Mouse (Mus musculus) small intestine, adult 10 weeks (tissue): ENCODE data around the gene Gm19668. TPM values are rescaled to one million over a fixed set of nuclear protein-coding genes. Genes with fewer than 3 reads are reported as not detected.

Experiments
- polyA plus RNA-seq: library from polyadenylated mRNA; stranded (reverse); fragments of 350-450 nt; fragmentation: Illumina TruSeq; extraction: RNeasy Lipid Tissue Mini Kit (QIAGEN cat#74804); gene quantifications from one replicate; pipeline ENCODE4 v1.2.3, GENCODE M21; 2014; ENCODE audit warnings: low replicate concordance

The Gm19668 gene
- polyA plus RNA-seq: not detected

DNA sequence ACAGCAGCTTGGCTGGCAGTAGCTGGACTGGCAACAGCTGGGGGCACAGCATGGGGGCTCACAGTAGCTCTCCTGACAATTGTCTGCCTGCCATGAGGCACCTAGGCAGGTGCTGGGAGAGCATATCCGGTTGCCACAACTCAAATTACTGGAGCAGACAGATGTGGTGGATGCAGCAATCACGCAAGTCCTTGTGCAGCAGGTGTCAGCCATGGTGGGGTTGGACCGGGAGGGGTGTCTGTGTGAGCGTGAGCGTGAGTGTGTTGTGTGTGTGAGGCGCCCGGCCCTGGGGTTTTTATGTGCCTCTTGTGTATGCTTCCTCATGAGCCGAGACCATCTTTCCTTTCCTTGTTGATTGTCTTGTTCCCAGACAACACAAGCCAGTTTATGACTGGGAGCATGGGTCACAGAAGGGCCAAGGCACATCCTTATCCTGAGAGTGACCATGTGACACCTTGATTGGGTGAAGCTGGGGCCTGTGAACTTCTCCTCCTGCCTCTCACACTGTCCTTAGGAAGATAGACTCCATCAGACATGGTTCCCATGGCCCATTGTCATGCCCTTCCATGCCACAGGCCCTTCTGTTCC is at the start of gene Gm19668:
Gene Gm19668 (minus strand): TSS at position 213 of the 588 bp plus-strand sequence.

DNA sequence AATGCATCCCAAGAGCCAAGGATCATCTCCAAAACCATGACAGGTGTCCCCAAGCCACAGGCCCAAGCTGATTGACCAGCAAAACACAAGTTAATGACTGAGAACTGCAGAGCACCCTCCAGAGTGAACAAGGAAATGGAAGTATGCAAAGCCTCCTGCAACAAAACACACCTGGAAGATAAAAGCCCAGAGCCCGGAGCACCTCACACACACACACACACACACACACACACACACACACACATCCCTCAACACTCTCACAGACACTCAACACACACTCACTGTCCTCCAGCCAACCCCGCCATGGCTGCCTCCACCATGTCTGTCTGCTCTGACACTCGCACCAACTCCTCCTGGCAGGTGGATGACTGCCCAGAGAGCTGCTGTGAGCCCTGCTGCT is 47.6 kb upstream of the Gm19668 start, which contains the start of gene Gm36176:
Gene Gm36176 (plus strand): TSS at position 301 of the 400 bp plus-strand sequence.

DNA sequence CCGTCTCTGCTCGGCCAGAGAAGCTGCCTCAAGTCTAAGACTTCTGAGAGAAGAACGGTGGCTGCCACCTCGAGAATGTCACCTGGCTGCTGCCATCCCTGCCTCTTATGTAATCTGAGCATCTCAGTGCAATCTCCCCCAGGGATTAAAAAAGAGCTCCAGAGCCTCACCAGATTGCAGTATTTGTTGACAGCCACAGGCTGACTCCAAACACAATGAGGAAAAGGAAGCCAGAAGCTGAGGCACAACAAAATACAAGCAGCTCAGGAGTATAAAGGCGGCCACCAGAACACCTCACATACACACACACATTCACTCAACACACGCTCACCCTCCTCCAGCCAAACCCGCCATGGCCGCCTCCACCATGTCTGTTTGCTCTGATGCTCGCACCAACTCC is 36.7 kb upstream of the Gm19668 start, which contains the start of gene Krtap10-10:
Gene Krtap10-10 (plus strand): TSS at position 301 of the 400 bp plus-strand sequence.

DNA sequence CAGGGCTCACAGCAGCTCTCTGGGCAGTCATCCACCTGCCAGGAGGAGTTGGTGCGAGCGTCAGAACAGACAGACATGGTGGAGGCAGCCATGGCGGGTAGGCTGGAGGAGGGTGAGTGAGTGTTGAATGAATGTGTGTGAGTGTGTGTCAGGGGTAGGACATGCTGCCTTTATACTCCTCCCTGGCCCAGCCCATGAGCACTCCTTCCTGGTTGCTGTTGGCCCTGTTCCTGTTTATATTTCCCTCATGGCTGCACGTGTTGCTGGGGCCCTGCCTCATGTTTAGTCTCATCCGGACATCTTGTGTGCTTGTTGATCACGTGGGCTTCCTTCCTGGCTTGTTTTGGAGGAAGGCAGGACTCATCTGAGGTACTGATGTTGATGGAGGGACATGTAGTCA is 28.0 kb upstream of the Gm19668 start, which contains the start of gene Krtap10-4:
Gene Krtap10-4 (minus strand): TSS at position 145 of the 400 bp plus-strand sequence.

DNA sequence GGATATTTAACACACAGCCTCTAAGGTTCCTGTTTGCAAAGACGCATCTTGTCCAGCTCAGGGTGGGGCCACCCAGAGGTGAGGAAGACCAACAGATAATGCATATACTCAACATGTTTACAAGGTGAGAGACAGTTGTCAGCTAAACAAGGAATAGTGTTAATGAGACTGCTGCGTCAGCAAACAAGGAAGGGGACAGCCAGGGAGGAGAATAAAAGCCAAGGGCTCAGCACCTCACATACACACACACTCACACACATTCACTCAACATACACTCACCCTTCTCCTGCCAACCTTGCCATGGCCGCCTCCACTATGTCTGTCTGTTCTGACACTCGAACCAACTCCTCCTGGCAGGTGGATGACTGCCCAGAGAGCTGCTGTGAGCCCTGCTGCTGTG is 15.4 kb upstream of the Gm19668 start, which contains the start of gene Gm2696:
Gene Gm2696 (plus strand): TSS at position 301 of the 400 bp plus-strand sequence.

DNA sequence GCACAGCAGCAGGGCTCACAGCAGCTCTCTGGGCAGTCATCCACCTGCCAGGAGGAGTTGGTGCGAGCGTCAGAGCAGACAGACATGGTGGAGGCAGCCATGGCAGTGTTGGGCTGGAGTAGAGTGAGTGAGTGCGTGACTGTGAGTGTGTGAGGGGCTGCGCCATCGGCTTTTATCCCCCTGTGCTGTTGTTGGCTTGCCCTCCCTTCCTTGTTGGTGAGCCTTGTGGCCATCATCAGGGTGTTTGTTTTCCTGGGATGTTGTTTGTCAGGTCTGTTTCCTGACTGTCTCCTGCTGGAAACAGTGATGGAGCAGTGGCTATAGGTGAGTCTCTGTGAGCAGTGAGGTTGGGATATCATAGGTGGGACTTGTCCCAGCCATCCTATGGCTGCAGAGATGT is 12.8 kb upstream of the Gm19668 start, which contains the start of gene Gm9507:
Gene Gm9507 (minus strand): TSS at position 101 of the 400 bp plus-strand sequence.

DNA sequence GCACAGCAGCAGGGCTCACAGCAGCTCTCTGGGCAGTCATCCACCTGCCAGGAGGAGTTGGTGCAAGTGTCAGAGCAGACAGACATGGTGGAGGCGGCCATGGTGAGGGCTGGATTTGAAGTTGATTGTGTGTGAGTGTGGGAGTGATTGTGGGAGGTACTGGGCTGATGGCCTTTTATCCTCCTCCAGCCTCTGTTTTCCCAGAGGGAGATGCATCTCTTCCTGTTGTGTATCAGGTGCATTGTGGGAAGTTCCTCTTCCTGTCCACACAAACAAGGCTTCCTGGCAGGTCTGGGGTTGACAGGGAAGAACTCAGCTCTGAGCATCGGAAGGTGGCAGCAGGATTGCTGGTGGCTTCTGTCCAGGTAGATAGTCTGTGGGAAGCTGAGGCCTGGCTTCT is 4.0 kb downstream of the Gm19668 start, which contains the start of gene Gm9639:
Gene Gm9639 (minus strand): TSS at position 101 of the 400 bp plus-strand sequence.

DNA sequence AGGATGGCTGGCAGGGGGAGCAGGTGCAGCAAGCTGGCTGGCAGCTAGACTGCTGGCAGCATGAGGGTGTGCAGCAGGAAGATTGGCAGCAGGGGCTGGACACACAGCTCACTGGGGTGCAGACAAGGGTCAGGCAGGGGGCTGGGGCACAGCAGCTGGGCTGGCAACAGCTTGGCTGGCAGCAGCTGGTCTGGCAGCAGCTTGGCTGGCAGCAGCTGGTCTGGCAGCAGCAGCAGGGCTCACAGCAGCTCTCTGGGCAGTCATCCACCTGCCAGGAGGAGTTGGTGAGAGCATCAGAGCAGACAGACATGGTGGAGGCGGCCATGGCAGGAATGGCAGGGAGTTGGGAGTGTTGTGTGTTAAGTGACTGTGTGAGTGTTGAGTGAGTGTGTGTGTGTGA is 11.1 kb downstream of the Gm19668 start, which contains the start of gene Gm7137:
Gene Gm7137 (minus strand): TSS at position 325 of the 400 bp plus-strand sequence.

DNA sequence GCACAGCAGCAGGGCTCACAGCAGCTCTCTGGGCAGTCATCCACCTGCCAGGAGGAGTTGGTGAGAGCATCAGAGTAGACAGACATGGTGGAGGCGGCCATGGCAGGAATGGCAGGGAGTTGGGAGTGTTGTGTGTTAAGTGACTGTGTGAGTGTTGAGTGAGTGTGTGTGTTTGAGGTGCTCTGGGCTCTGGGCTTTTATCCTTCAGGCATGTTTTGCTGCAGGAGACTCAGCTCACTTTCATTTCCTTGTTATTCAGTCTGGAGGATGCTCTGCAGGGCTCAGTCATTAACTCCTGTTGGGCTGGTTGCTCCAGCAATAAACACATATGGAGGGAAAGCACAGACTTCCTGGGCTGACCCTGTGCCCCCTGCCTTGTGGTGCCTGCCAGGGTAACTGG is 16.5 kb downstream of the Gm19668 start, which contains the start of gene Gm3250:
Gene Gm3250 (minus strand): TSS at position 101 of the 400 bp plus-strand sequence.

DNA sequence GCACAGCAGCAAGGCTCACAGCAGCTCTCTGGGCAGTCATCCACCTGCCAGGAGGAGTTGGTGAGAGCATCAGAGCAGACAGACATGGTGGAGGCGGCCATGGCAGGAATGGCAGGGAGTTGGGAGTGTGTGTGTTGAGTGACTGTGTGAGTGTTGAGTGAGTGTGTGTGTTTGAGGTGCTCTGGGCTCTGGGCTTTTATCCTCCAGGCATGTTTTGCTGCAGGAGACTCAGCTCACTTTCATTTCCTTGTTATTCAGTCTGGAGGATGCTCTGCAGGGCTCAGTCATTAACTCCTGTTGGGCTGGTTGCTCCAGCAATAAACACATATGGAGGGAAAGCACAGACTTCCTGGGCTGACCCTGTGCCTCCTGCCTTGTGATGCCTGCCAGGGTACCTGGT is 22.1 kb downstream of the Gm19668 start, which contains the start of gene Gm7138:
Gene Gm7138 (minus strand): TSS at position 101 of the 400 bp plus-strand sequence.

DNA sequence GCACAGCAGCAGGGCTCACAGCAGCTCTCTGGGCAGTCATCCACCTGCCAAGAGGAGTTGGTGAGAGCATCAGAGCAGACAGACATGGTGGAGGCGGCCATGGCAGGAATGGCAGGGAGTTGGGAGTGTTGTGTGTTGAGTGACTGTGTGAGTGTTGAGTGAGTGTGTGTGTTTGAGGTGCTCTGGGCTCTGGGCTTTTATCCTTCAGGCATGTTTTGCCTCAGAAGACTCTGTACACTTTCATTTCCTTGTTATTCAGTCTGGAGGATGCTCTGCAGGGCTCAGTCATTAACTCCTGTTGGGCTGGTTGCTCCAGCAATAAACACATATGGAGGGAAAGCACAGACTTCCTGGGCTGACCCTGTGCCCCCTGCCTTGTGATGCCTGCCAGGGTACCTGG is 27.7 kb downstream of the Gm19668 start, which contains the start of gene Gm3238:
Gene Gm3238 (minus strand): TSS at position 101 of the 400 bp plus-strand sequence.

DNA sequence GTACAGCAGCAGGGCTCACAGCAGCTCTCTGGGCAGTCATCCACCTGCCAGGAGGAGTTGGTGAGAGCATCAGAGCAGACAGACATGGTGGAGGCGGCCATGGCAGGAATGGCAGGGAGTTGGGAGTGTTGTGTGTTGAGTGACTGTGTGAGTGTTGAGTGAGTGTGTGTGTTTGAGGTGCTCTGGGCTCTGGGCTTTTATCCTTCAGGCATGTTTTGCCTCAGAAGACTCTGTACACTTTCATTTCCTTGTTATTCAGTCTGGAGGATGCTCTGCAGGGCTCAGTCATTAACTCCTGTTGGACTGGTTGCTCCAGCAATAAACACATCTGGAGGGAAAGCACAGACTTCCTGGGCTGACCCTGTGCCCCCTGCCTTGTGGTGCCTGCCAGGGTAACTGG is 39.4 kb downstream of the Gm19668 start, which contains the start of gene Gm3233:
Gene Gm3233 (minus strand): TSS at position 101 of the 400 bp plus-strand sequence.

DNA sequence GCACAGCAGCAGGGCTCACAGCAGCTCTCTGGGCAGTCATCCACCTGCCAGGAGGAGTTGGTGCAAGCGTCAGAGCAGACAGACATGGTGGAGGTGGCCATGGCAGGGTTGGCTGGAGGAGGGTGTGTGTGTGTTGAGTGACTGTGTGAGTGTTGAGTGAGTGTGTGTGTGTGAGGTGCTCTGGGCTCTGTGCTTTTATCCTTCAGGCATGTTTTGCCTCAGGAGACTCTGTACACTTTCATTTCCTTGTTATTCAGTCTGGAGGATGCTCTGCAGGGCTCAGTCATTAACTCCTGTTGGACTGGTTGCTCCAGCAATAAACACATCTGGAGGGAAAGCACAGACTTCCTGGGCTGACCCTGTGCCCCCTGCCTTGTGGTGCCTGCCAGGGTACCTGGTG is 47.7 kb downstream of the Gm19668 start, which contains the start of gene Gm9736:
Gene Gm9736 (minus strand): TSS at position 101 of the 400 bp plus-strand sequence.

Other genes with a start within 250 kb of the Gm19668 start
- gene Pttg1ip, start 217.4 kb downstream of the Gm19668 start, polyA plus RNA-seq: 153 TPM
- gene Sumo3, start 193.0 kb downstream of the Gm19668 start, polyA plus RNA-seq: 54.4 TPM
- not detected for gene Gm49325, start 192.9 kb downstream of the Gm19668 start, polyA plus RNA-seq
- 2.6 TPM for gene Ube2g2, start 176.9 kb downstream of the Gm19668 start, polyA plus RNA-seq
- gene Tspear, start 112.6 kb downstream of the Gm19668 start, polyA plus RNA-seq: not detected
- gene Gm19402, start 108.4 kb downstream of the Gm19668 start, polyA plus RNA-seq: not detected
- not detected for gene Gm9508, start 101.9 kb downstream of the Gm19668 start, polyA plus RNA-seq
- not detected for gene Gm10272, start 92.5 kb downstream of the Gm19668 start, polyA plus RNA-seq
- gene Gm10024, start 87.7 kb downstream of the Gm19668 start, polyA plus RNA-seq: not detected
- gene Gm10142, start 83.3 kb downstream of the Gm19668 start, polyA plus RNA-seq: not detected
- gene Krtap12-1, start 78.5 kb downstream of the Gm19668 start, polyA plus RNA-seq: not detected
- not detected for gene Gm10100, start 72.6 kb downstream of the Gm19668 start, polyA plus RNA-seq
- not detected for gene Gm18596, start 56.5 kb downstream of the Gm19668 start, polyA plus RNA-seq
- not detected for gene Gm9736, start 47.8 kb downstream of the Gm19668 start, polyA plus RNA-seq
- not detected for gene Gm3233, start 39.5 kb downstream of the Gm19668 start, polyA plus RNA-seq
- not detected for gene Gm3238, start 27.8 kb downstream of the Gm19668 start, polyA plus RNA-seq
- gene Gm7138, start 22.2 kb downstream of the Gm19668 start, polyA plus RNA-seq: not detected
- not detected for gene Gm3250, start 16.6 kb downstream of the Gm19668 start, polyA plus RNA-seq
- gene Gm7137, start 10.9 kb downstream of the Gm19668 start, polyA plus RNA-seq: not detected
- not detected for gene Gm9639, start 4.1 kb downstream of the Gm19668 start, polyA plus RNA-seq
- not detected for gene Gm9507, start 12.7 kb upstream of the Gm19668 start, polyA plus RNA-seq
- not detected for gene Gm2696, start 15.5 kb upstream of the Gm19668 start, polyA plus RNA-seq
- not detected for gene Krtap10-4, start 28.0 kb upstream of the Gm19668 start, polyA plus RNA-seq
- gene Krtap10-10, start 36.8 kb upstream of the Gm19668 start, polyA plus RNA-seq: not detected
- gene Gm36176, start 47.7 kb upstream of the Gm19668 start, polyA plus RNA-seq: not detected
- gene Gm10318, start 53.7 kb upstream of the Gm19668 start, polyA plus RNA-seq: not detected
- gene Gm3285, start 62.8 kb upstream of the Gm19668 start, polyA plus RNA-seq: not detected
- 2.0 TPM for gene Lrrc3, start 103.4 kb upstream of the Gm19668 start, polyA plus RNA-seq
- 1.3 TPM for gene Trpm2, start 171.4 kb upstream of the Gm19668 start, polyA plus RNA-seq
- gene 1810043G02Rik, start 179.4 kb upstream of the Gm19668 start, polyA plus RNA-seq: 0.33 TPM
- gene Pfkl, start 210.9 kb upstream of the Gm19668 start, polyA plus RNA-seq: 0.52 TPM
- gene Dnmt3l, start 242.8 kb upstream of the Gm19668 start, polyA plus RNA-seq: 0.41 TPM
- not detected for gene Aire, start 244.5 kb upstream of the Gm19668 start, polyA plus RNA-seq